Mouse (Mus musculus): ENCODE results near the gene Yeats4. TPM values are rescaled to one million over a fixed set of nuclear protein-coding genes. Genes with fewer than 3 reads are reported as not detected.

Gene Yeats4
- polyA plus RNA-seq (2012; ENCODE audit: insufficient read depth, insufficient read length, missing spikeins), result 18.2 and 24.4 TPM in 2 replicates

GRCm38 (mm10) chr10:117224102-117224990 lies at the start of gene Yeats4:
TSS of gene Yeats4 (minus strand) at chr10:117224507.
- H3K27ac ChIP-seq (replicated peaks; ENCODE audit: low read depth, low read length), result peak within 1 kb of the TSS; percentile 97
- H3K4me3 ChIP-seq (ENCODE audit: insufficient read depth, low read depth, low read length), result peak within 1 kb of the TSS; percentile 95
- H3K4me1 ChIP-seq (ENCODE audit: control insufficient read depth, insufficient read depth, insufficient read length, low read length), result no peaks in the 10 kb centered on the region

- H3K27ac ChIP-seq (replicated peaks; ENCODE audit: low read depth, low read length), result no peak overlapping the region
- H3K4me1 ChIP-seq (ENCODE audit: control insufficient read depth, insufficient read depth, insufficient read length, low read length), result no peaks in the 10 kb centered on the region
- no peak overlapping the region for H3K4me3 ChIP-seq (ENCODE audit: insufficient read depth, low read depth, low read length)
Measured at GRCm38 (mm10) chr10:117272023-117272422, 47.7 kb upstream of the Yeats4 start.

- H3K4me3 ChIP-seq (ENCODE audit: insufficient read depth, low read depth, low read length), result no peak overlapping the region
- H3K27ac ChIP-seq (replicated peaks; ENCODE audit: low read depth, low read length), result no peak overlapping the region
- no peaks in the 10 kb centered on the region for H3K4me1 ChIP-seq (ENCODE audit: control insufficient read depth, insufficient read depth, insufficient read length, low read length)
Measured at GRCm38 (mm10) chr10:117259870-117260269, 35.6 kb upstream of the Yeats4 start.

- Histone ChIP-seq H3K4me1 (ENCODE audit: control insufficient read depth, insufficient read depth, insufficient read length, low read length) (no peaks in the 10 kb centered on the region), H3K27ac (replicated peaks; ENCODE audit: low read depth, low read length) (no peak within 1 kb of the TSS), H3K4me3 (ENCODE audit: insufficient read depth, low read depth, low read length) (no peak within 1 kb of the TSS)
Measured at GRCm38 (mm10) chr10:117238603-117239002, 14.3 kb upstream of the Yeats4 start, which contains the start of gene 9530003J23Rik. TSS of gene 9530003J23Rik (minus strand) at chr10:117238703.

DNA sequence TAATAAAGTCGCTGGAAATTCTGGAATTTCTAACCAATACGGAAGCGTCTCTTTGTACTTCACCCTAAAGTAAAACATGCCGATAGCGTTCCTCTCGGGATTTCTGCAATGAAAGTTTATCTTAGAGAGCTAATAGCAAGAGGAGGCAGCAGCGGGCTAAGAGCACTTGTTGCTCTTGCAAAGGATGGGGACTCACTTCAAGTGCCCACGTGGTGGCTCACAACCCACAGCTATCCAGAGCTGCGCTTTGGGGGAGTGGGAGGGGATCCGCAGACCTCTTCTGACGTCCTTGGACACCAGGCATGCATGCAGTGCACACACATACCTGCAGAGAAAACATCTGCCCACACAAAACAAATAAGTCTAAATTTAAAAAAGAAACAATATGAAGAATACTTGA lies 11.6 kb upstream of the Yeats4 start:
- no peak overlapping the region for H3K27ac ChIP-seq (replicated peaks; ENCODE audit: low read depth, low read length)
- H3K4me3 ChIP-seq (ENCODE audit: insufficient read depth, low read depth, low read length), result no peak overlapping the region
- H3K4me1 ChIP-seq (ENCODE audit: control insufficient read depth, insufficient read depth, insufficient read length, low read length), result no peaks in the 10 kb centered on the region

- no peaks in the 10 kb centered on the region for H3K4me1 ChIP-seq (ENCODE audit: control insufficient read depth, insufficient read depth, insufficient read length, low read length)
- no peak overlapping the region for H3K27ac ChIP-seq (replicated peaks; ENCODE audit: low read depth, low read length)
- no peak overlapping the region for H3K4me3 ChIP-seq (ENCODE audit: insufficient read depth, low read depth, low read length)
Measured at GRCm38 (mm10) chr10:117234825-117235224, 10.5 kb upstream of the Yeats4 start.

DNA sequence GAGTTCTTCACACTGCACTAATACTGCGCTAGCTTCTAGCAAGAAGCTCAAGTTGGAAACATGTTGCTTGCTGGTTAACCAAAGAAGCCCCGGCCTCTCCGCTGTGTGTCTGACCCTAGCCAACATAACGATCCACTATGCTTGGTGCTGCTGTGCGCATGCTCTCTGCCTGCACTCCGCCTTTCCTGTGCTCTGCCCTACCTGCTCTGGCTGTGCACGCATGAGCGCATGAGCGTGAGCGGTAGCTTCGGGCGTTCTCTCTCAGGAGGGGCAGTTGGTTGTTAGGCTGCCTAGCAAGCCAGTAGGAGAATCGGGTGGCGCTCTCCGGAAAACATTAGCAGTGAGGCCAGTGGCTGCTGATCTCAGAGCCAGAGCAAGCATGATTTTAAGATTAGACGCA lies 5.5 kb upstream of the Yeats4 start:
- Histone ChIP-seq H3K27ac (replicated peaks; ENCODE audit: low read depth, low read length) (no peak overlapping the region), H3K4me3 (ENCODE audit: insufficient read depth, low read depth, low read length) (no peak overlapping the region), H3K4me1 (ENCODE audit: control insufficient read depth, insufficient read depth, insufficient read length, low read length) (no peaks in the 10 kb centered on the region)

- H3K27ac ChIP-seq (replicated peaks; ENCODE audit: low read depth, low read length), result no peak overlapping the region
- H3K4me1 ChIP-seq (ENCODE audit: control insufficient read depth, insufficient read depth, insufficient read length, low read length), result no peaks in the 10 kb centered on the region
- H3K4me3 ChIP-seq (ENCODE audit: insufficient read depth, low read depth, low read length), result no peak overlapping the region
Measured at GRCm38 (mm10) chr10:117226002-117226401, 1.7 kb upstream of the Yeats4 start.

DNA sequence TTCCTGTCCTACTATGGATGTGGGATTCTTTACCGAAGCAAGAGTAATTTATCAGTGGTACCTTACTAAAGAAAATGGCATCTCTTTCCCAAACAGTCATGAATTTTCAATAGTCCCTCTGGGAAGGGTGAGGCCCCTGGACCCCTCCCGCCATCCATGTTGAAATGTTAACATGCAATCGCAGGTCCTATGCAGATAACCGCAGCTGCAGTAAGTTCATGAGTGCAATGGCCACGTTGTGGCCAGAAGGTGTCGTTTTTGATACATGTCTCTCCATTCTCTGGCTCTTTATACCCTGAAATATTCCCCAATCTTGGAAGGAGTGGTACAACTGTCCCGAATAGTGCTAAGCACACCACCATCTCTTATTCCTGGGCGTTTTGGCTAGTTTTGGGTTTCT lies 787 bp upstream of the Yeats4 start:
- Histone ChIP-seq H3K27ac (replicated peaks; ENCODE audit: low read depth, low read length) (0 out of 2 replicates have a peak overlapping the region, but pooled peaks have one; percentile 1), H3K4me1 (ENCODE audit: control insufficient read depth, insufficient read depth, insufficient read length, low read length) (no peaks in the 10 kb centered on the region), H3K4me3 (ENCODE audit: insufficient read depth, low read depth, low read length) (no peak overlapping the region)

DNA sequence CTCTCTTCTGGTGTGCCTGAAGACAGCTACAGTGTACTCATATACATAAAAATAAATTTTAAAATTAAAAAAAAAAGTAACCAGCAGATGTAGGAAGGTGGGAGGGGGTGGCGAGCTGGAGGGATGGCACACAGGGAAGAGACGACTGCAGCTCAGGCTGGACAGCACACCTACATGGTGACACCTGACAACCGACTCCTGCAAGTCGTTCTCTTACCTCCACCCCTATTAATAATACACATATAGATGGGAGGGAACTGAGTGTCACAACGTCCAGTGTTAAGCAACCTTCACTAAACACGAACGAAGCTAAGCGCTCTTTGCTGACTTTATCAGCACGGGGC lies 577 bp downstream of the Yeats4 start:
- H3K27ac ChIP-seq (replicated peaks; ENCODE audit: low read depth, low read length), result no peak overlapping the region
- no peaks in the 10 kb centered on the region for H3K4me1 ChIP-seq (ENCODE audit: control insufficient read depth, insufficient read depth, insufficient read length, low read length)
- H3K4me3 ChIP-seq (ENCODE audit: insufficient read depth, low read depth, low read length), result peak overlapping the region; percentile 95

DNA sequence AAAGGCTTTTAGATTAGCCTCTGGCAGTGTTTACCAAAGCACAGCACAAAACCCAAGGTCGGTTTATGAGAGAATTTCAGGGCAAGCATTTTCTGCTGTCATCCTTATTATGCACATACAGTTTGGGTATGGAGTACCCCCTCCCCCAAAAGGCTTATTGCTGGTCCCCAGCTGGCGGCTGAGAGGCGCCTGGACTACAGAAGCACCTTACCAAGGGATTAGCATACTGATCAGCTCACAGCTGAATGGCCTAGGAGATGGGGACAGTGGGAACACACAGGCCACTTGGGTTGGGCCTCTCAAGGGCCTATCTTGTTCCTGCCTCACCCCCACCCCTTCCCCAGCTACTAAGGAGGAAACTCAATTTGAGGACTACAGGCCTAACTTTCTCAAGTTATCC lies 1.5 kb downstream of the Yeats4 start:
- H3K4me1 ChIP-seq (ENCODE audit: control insufficient read depth, insufficient read depth, insufficient read length, low read length), result no peaks in the 10 kb centered on the region

DNA sequence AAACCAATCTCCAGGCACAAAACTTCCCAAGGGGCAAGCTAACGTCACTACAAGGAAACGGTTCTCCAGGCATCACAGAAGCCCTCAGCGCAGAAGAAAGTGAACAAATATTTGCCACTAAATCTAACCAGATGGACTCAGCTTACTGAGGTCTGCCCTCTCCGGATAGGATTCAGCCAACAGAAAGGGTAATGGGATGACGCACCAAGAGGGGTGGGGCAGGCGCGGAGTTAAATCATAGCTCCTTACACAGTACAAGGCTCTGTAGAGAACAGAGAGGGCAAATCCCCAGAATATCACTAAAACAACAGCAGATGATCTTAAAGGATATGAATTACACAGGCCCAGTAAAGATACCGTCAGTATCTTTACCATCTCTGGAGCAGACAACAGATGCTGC lies 6.0 kb downstream of the Yeats4 start:
- Histone ChIP-seq H3K27ac (replicated peaks; ENCODE audit: low read depth, low read length) (no peak overlapping the region), H3K4me1 (ENCODE audit: control insufficient read depth, insufficient read depth, insufficient read length, low read length) (no peaks in the 10 kb centered on the region), H3K4me3 (ENCODE audit: insufficient read depth, low read depth, low read length) (no peak overlapping the region)

More for the DNA sequence above, 1.5 kb downstream of the Yeats4 start:
- no peak overlapping the region for H3K4me3 ChIP-seq (ENCODE audit: insufficient read depth, low read depth, low read length)
- H3K27ac ChIP-seq (replicated peaks; ENCODE audit: low read depth, low read length), result no peak overlapping the region

GRCm38 (mm10) chr10:117217246-117217840 lies 7.0 kb downstream of the Yeats4 start:
- Histone ChIP-seq H3K4me1 (ENCODE audit: control insufficient read depth, insufficient read depth, insufficient read length, low read length) (no peaks in the 10 kb centered on the region), H3K27ac (replicated peaks; ENCODE audit: low read depth, low read length) (no peak overlapping the region), H3K4me3 (ENCODE audit: insufficient read depth, low read depth, low read length) (no peak overlapping the region)

- no peaks in the 10 kb centered on the region for H3K4me1 ChIP-seq (ENCODE audit: control insufficient read depth, insufficient read depth, insufficient read length, low read length)
Measured at GRCm38 (mm10) chr10:117216793-117217192, 7.5 kb downstream of the Yeats4 start.

GRCm38 (mm10) chr10:117216132-117216495 lies 8.2 kb downstream of the Yeats4 start:
- Histone ChIP-seq H3K27ac (replicated peaks; ENCODE audit: low read depth, low read length) (no peak overlapping the region; the same call in 1 of the 2 replicates), H3K4me3 (ENCODE audit: insufficient read depth, low read depth, low read length) (no peak overlapping the region), H3K4me1 (ENCODE audit: control insufficient read depth, insufficient read depth, insufficient read length, low read length) (no peaks in the 10 kb centered on the region)

More at GRCm38 (mm10) chr10:117216793-117217192, 7.5 kb downstream of the Yeats4 start:
- H3K4me3 ChIP-seq (ENCODE audit: insufficient read depth, low read depth, low read length), result no peak overlapping the region
- H3K27ac ChIP-seq (replicated peaks; ENCODE audit: low read depth, low read length), result no peak overlapping the region

Data from brown adipose tissue, adult 24 weeks (tissue).